Mouse (Mus musculus) kidney, adult 2 months (tissue): ENCODE results near the gene Slc34a3.

ENCODE experiments used
- CTCF ChIP-seq: fragments of 200-500 bp; conservative IDR thresholded peaks from 2 replicates; pipeline ENCODE4 v1.5.1; 2011; ENCODE audit warnings: low read depth, mild to moderate bottlenecking, control low read depth, low read length, moderate library complexity, mixed read lengths; ENCODE audit not compliant: insufficient read depth, insufficient read length
- POLR2A ChIP-seq: fragments of 200-500 bp; IDR thresholded peaks from one replicate; pipeline ENCODE4 v1.6.1; 2011; ENCODE audit warnings: low read depth, low read length, control low read depth

DNA sequence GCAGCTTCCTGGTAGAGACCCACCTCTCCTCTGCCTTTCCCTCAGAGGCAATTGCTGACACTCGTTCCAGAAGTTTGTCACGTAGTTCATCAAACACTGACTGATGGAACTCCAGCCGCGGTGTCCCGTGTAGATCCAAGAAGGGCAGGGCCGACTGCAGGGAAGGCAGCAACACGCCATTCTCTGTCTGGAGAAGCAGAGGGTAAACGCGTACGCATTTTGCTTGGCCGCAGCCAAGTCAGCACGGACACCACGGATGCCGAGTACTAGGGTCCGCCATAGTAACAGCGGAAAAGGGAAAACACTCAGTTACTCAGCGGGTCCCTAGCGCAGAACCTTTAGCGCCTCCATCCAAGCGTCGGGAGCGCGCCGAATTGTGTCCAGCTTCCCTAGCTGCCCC is 23.5 kb downstream of the Slc34a3 start:
- no peak for TF ChIP-seq CTCF
- TF ChIP-seq POLR2A, result no peak
